Mouse (Mus musculus): ENCODE measurements at regions not wholly inside any gene's neighbourhood (a gene's known extent, or its start where the extent isn't known, plus 50 kb on each side); places are given as distances from the start of the nearest gene placed in this dataset.

DNA sequence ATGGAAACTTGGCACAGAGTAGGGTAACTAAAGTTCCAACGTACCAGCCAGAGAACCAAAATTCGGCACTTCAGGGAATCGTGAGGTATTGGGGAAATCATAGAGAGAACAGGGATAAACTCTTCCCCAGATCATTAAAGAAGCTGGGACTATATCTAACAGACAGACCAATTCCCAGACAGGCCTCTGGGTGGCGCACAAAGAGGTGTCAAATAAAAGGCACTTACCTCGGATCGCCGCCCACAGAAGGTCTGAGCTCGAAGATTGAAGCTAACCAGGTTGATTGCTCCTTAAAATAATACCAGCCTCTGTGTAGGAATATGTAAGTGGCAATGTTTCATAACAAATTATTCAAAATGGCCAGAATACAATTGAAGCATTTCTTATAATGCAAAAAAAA, 151.2 kb downstream of the CK137956 start:
- TF ChIP-seq CTCF (IDR thresholded peaks at IDR 0.05; ENCODE audit: control insufficient read depth, insufficient read depth, insufficient replicate concordance, low read depth, low read length) (no peak), POLR2A (IDR thresholded peaks at IDR 0.05; ENCODE audit: control insufficient read depth, low read depth, low read length) (no peak)

Data from testis, adult 2 months (tissue).